Mouse (Mus musculus) liver, embryonic 14.5 days (tissue): ENCODE results near the gene Ccdc177.

Source experiments
- CTCF ChIP-seq: IDR thresholded peaks from 2 replicates; pipeline ENCODE4 v1.5.1; 2016; ENCODE audit warnings: antibody characterized with exemption, low read depth, control low read depth
- EP300 ChIP-seq: IDR thresholded peaks from 2 replicates; pipeline ENCODE4 v1.6.1; 2016; ENCODE audit warnings: antibody characterized with exemption, low read depth

- TF ChIP-seq EP300 = no peak
- no peak for TF ChIP-seq CTCF
Measured at GRCm38 (mm10) chr12:80790700-80791570, 30.4 kb upstream of the Ccdc177 start.
